Mouse (Mus musculus) kidney, postnatal 10 days (tissue): ENCODE measurements around the gene Ddx28.
"Not testable (repeated sequence)": the region's sequence is repeated elsewhere in the genome, so short reads cannot be mapped to it uniquely, and the experiment has no call there.

Experiments used
- DNase-seq: peaks from one replicate; pipeline ENCODE4 v3.0.0; 2021; ENCODE audit warnings: mixed read lengths

Gene Ddx28

DNA sequence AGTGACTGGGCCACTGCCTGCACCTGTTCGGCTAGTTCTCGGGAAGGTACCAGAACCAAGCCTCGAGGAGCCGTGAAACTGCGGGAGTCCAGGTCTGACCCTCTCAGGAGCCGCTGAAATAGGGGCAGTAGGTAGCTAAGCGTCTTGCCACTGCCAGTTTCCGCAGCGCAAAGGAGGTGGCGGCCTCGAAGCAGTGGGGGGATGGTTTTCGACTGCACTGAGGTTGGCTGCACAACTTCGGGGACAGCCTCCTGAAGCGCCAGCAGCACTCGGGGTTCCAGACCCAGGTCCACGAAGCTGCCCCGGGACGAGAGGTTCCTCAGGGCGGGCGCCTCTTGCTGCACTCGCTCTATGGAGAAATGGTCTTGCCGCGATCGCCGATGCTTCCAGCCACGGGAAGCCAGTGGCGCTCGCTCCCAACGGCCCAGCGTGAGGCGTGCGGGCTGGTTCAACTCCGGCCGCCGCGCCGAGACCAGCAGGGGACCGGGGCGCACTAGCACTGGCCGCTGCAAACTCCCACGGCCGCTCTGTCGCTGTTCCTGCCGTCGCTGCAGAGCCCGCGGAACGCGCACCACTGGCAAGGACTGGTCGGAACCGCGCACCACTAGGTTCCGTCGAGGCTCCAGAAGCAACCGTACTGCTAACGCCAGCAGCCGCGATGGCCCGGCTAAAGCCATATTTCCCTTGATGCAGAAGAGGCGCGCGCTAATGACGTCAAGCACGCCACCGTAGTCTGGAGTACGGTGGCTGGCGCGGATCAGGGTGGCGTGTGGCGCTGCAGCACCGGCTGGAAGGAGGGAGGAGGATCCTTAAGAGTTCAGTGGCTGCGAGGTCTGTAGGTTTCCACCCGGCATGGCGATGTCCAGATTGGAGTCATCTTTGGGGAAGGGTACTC lies 687 bp downstream of the Ddx28 start:
- DNase-seq: peak; percentile 97

GRCm38 (mm10) chr8:106007891-106008290 lies 3.8 kb downstream of the Ddx28 start:
- DNase-seq: not testable (repeated sequence)

GRCm38 (mm10) chr8:106007135-106007534 lies 4.5 kb downstream of the Ddx28 start:
- no peak for DNase-seq

- no peak for DNase-seq
Measured at GRCm38 (mm10) chr8:106006413-106006812, 5.3 kb downstream of the Ddx28 start.

GRCm38 (mm10) chr8:106005875-106006274 lies 5.8 kb downstream of the Ddx28 start, which contains the start of gene Dpep2nb:
Gene Dpep2nb, minus strand, starts transcription at chr8:106005975.
- DNase-seq: no peak

GRCm38 (mm10) chr8:106004538-106005207 lies 7.0 kb downstream of the Ddx28 start:
- DNase-seq: no peak

GRCm38 (mm10) chr8:106001908-106002307 lies 9.8 kb downstream of the Ddx28 start:
- DNase-seq: no peak

DNA sequence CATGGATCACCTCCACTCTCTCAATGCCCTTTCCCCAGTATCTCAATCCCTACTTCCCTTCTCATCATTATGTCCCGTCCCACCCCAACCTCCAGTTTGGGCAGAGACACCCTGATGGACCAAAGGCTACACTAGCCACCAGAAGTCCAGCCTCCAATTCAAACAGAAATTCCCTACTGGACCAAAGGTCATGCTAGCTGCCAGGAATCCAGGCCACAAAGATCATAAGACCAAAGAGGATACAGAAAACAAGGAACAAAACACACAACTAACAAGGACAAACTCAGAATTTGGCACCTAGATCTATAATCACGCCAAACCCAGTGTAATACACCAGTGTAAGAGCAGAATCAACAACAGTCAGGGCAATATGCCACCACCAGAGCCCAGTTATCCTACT lies 12.7 kb downstream of the Ddx28 start:
- DNase-seq: no peak

DNA sequence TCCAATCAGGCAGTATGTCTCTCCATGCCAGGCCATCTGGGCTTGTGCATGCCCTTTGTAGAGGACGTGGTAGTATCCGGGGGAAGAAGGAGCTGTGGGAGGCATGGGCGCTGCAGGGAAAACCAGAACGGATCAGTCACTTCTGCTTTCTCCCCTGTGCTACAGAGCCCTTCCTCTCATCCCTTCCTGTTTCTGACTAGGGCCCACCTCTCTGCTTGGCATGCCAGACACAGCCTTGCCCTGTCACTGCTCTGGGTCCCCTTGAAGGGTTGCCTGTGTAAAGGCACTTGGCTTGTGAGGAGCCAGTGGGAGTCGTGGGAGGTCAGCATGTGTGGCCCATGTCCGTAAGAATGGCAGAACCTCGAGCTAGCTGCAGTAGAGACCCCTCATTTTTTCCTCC lies 15.3 kb downstream of the Ddx28 start:
- DNase-seq: no peak

DNA sequence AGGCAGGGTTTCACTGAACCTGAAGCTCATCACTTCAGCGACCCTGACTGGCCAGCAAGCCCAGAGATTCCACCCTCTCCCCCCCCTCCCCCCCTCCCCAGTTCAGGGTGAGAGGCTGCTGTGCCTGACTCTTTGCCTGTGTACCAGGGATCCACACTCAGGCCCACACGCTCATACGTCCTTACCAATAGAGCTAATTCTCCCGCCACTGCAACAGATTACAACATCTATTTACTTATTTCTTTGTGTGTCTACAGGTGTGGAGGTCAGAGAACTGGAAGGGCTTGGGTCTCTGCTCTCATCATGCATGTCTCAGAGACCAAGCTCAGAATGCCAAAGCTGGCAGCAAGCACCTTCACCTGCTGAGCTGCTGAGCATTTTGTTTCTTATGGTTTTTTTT lies 18.5 kb downstream of the Ddx28 start:
- no peak for DNase-seq

GRCm38 (mm10) chr8:105992499-105992898 lies 19.2 kb downstream of the Ddx28 start:
- DNase-seq: no peak

GRCm38 (mm10) chr8:105991546-105991945 lies 20.1 kb downstream of the Ddx28 start:
- no peak for DNase-seq

DNA sequence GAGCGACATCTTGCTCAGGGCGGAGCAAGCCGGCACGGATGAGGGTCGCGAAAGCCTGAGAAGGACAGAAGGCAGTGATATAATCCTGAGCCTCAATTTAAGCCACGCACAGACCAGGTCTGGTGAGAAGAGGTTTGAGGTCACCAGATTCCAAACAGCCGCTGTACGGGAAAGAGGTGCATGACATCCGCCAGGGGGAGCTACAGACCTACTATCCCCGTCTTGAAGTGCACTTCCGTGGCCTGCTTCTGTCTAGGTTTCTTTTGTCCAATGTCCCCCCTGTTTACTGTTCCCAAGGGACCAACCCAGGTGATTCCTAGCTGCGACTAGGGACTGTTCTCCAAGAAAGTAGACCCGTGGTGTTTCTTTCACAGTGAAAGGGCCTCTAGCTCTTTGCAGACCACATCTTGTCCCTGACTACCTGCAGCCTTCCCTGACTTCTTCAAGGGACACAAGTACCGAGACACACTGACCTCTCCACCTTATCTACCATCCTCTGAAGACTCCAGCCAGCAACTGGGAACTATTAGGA lies 20.8 kb downstream of the Ddx28 start, which contains the start of gene Dus2:
Dus2 (plus strand) TSS at position 482 of the 532 bp plus-strand sequence.
- DNase-seq: peak; percentile 91

GRCm38 (mm10) chr8:105988546-105988945 lies 23.1 kb downstream of the Ddx28 start:
- DNase-seq: no peak

GRCm38 (mm10) chr8:105983406-105983805 lies 28.3 kb downstream of the Ddx28 start:
- DNase-seq: not testable (repeated sequence)

- DNase-seq: no peak
Measured at GRCm38 (mm10) chr8:105981146-105981545, 30.5 kb downstream of the Ddx28 start.

GRCm38 (mm10) chr8:105979325-105979724 lies 32.4 kb downstream of the Ddx28 start, which contains the start of gene Dpep3:
Gene Dpep3, minus strand, starts transcription at chr8:105979429.
- DNase-seq: no peak

DNA sequence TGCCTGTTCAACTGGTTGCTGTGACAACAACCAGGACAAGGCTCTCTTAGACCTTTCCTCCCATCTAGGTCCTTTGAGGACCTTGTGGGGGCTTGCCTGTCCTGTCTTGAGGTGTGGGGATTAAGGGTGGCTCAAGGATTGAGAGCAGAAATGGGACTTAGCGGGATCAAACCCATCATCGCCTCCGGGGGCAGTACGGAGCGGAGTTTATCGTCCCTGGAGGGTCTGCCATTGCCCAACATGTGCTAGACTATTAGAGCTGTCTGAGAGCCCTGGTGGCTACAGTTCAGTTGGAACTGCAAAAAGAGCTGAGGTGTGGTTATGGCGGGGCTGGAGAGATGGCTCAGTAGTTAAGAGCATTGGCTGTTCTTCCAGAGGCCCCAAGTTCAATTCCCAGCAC lies 36.3 kb downstream of the Ddx28 start:
- no peak for DNase-seq

DNA sequence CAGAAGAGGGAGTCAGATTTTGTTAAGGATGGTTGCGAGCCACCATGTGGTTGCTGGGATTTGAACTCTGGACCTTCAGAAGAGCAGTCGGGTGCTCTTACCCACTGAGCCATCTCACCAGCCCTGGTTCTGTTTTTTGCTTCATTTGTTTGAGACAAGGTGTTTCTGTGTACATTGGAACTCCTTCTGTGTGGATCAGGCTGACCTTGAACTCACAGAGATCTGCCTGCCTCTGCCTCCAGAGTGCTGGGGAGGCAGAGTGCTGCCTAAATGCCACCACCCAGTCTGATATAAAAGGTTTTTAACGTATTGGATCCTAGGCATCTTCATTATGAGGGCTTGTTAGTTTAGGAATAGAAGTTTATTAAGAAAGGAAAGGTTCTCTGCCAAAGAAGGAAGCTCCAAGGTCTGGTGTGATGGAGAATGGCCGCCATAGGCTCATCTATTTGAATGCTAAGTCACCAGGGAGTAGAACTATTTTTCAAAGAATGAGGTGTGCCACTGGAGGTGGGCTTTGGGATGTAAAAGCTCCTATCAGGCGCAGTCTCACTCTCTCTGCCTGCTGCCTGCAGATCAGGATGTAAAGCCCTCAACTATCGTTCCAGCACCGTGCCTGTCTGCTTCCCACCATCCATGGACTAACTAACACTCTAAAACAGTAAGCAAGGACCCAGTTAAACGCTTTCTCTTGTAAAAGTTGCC lies 40.5 kb downstream of the Ddx28 start:
- no peak for DNase-seq

DNA sequence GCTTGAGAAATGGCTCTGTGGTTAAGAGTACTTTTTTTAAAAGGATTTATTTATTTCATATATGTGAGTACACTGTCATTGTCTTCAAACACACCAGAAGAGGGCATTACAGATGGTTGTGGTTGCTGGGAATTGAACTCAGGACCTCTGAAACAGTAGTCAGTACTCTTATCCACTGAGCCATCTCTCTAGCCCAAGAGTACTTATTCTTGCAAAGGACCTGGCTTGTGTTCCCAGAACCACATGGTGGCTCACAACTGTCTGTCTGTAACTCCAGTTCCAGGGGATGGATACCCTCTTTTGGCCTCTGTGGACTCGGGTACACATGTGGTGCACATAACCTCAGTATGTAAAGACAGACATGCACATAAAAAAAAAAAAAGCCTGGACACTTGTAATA lies 42.3 kb downstream of the Ddx28 start:
- DNase-seq: no peak

DNA sequence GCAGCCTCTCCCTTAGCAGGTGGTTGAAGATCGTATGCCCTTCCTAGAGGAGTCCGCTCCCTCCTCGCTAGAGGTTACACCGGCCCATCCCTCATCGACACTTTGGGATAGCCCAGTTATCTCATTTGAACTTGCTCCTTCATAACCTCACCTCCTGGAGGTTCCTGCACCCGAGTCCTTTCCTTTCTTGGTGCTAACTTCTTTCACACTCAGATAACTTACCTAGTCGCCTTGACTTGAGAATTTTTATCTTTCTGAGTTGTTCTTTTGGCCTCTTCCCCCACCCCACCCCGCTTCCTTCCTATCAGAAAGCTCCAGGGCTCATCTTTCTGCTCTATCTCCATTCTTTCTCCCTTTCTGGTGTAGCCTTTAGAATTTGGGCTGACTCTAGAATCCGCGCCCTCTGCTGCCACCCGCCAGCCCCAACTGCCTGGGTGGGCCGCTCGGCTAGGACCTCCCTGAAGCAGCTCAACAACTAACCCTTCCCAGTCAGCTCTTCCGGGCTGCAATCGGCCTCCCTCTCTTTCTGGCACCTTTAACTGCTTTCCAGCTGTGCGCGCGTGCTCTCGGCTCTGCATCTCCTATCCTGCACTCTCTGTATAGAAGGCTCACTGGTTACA lies 44.9 kb downstream of the Ddx28 start:
- DNase-seq: peak; percentile 73

DNA sequence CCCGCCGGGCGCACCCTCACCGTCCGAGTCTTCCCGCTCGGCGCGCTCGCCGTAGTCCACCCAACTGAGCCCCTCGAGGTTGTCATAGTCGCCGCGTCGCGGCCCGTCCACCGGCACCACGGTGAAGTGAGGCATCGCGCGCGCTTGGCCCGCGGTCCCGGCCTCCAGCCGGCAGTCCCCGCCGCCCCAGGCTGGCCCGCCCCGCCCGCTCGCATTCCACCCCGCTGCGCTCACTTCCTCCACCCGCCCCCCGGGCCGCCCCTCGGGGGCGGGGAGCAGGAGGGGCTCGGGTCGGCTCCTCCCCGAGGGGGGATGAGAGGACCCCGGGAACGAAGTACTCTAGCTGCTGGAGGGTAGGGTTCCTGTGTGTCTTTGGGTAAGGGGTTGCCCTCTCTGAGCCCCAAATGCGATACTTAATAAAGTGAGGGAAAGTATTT lies 45.8 kb downstream of the Ddx28 start, which contains the start of gene Slc12a4:
Slc12a4 (minus strand) TSS at position 193 of the 437 bp plus-strand sequence.
- DNase-seq: peak; percentile 93
